Mouse (Mus musculus) kidney, adult 2 months (tissue): ENCODE measurements around the gene Nebl.

Source experiments
- CTCF ChIP-seq: fragments of 200-500 bp; conservative IDR thresholded peaks from 2 replicates; pipeline ENCODE4 v1.5.1; 2011; ENCODE audit warnings: low read depth, mild to moderate bottlenecking, control low read depth, low read length, moderate library complexity, mixed read lengths; ENCODE audit not compliant: insufficient read depth, insufficient read length
- POLR2A ChIP-seq: fragments of 200-500 bp; IDR thresholded peaks from one replicate; pipeline ENCODE4 v1.6.1; 2011; ENCODE audit warnings: low read depth, low read length, control low read depth

- no peak for TF ChIP-seq CTCF
- TF ChIP-seq POLR2A = no peak
Measured at GRCm38 (mm10) chr2:17714661-17715060, 16.6 kb downstream of the Nebl start.
